Mouse (Mus musculus) limb, embryonic 11.5 days (tissue): ENCODE measurements at regions not wholly inside any gene's neighbourhood (a gene's known extent, or its start where the extent isn't known, plus 50 kb on each side); places are given as distances from the start of the nearest gene placed in this dataset.

Experiments used
- ATAC-seq: fragments of 200-750 bp; cut with Nextera tagmentation; 2 replicates; pipeline ENCODE4 v1.8.0; 2017; ENCODE audit warnings: low read depth; ENCODE audit not compliant: insufficient number of reproducible peaks, low FRiP score, low TSS enrichment
- DNase-seq: peaks from one replicate; pipeline ENCODE4 v3.0.0-alpha.2; 2015; ENCODE audit warnings: low spot score
- H3K27ac ChIP-seq: fragments of 300-500 bp; sonication (generic); replicated peaks from 2 replicates; pipeline ENCODE4 v1.5.1; 2014; ENCODE audit warnings: low read depth, mild to moderate bottlenecking, low read length
- H3K27me3 ChIP-seq: fragments of 300-500 bp; sonication (generic); 2 replicates; pipeline ENCODE4 v1.6.1; 2014; ENCODE audit warnings: mild to moderate bottlenecking, low read length, mixed read lengths; ENCODE audit not compliant: control insufficient read depth, insufficient read depth
- H3K36me3 ChIP-seq: fragments of 300-500 bp; sonication (generic); 2 replicates; pipeline ENCODE4 v1.6.1; 2014; ENCODE audit warnings: mild to moderate bottlenecking, low read length, moderate library complexity, mixed read lengths; ENCODE audit not compliant: control insufficient read depth, insufficient read depth
- H3K4me1 ChIP-seq: fragments of 300-500 bp; sonication (generic); 2 replicates; pipeline ENCODE4 v1.6.1; 2014; ENCODE audit warnings: low read length, mixed read lengths; ENCODE audit not compliant: control insufficient read depth, insufficient read depth
- H3K4me2 ChIP-seq: fragments of 300-500 bp; sonication (generic); 2 replicates; pipeline ENCODE4 v1.6.1; 2014; ENCODE audit warnings: low read depth, mild to moderate bottlenecking, moderate library complexity; ENCODE audit not compliant: severe bottlenecking
- H3K4me3 ChIP-seq: fragments of 300-500 bp; sonication (generic); 2 replicates; pipeline ENCODE4 v1.5.1; 2014; ENCODE audit warnings: low read depth, low read length
- H3K9ac ChIP-seq: fragments of 300-500 bp; sonication (generic); 2 replicates; pipeline ENCODE4 v1.6.1; 2014; ENCODE audit warnings: mild to moderate bottlenecking, low read length
- H3K9me3 ChIP-seq: fragments of 300-500 bp; sonication (generic); 2 replicates; pipeline ENCODE4 v1.6.1; 2016; ENCODE audit warnings: low read length; ENCODE audit not compliant: control insufficient read depth
- WGBS: fragments of 180-500 bp; shearing (Covaris S2); extraction: QIAGEN DNeasy Blood & Tissue Kit; methylation state at CpG from one replicate; pipeline ENCODE4 v1.1.7; 2014; 5-methylcytosine and 5-hydroxymethylcytosine counted together

DNA sequence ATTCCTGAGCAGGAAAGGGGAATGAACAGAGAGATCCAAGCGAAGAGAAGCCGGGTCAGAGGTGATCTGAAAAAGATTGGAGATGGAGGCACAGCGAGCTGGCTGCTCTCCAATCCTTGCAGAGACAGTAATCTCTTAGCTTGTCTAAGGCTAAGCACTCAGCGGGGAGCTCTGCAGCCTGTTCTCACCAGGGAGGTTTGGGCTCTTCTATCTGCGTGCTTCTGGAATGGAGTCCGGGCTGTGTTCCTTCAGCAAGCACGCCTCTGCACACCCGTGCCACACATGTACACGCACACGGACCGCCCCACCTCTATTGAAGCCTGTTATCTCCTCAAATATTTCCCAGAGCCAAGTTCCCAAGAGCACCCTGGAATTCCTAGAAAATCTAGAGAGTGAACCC is 161.3 kb downstream of the Cct6b start:
- Histone ChIP-seq H3K4me2 (no peak overlapping the region), H3K27ac (no peak overlapping the region), H3K4me3 (no peak overlapping the region), H3K36me3 (no peaks in the 10 kb centered on the region), H3K9me3 (no peaks in the 10 kb centered on the region), H3K27me3 (0 out of 2 replicates have a peak, but pooled peaks cover 5% of the 10 kb centered on the region), H3K4me1 (no peaks in the 10 kb centered on the region), H3K9ac (no peak overlapping the region)
- no peak for DNase-seq
- 41% methylated on average over 11 of the region's 11 CpGs for WGBS
- no peak for ATAC-seq

DNA sequence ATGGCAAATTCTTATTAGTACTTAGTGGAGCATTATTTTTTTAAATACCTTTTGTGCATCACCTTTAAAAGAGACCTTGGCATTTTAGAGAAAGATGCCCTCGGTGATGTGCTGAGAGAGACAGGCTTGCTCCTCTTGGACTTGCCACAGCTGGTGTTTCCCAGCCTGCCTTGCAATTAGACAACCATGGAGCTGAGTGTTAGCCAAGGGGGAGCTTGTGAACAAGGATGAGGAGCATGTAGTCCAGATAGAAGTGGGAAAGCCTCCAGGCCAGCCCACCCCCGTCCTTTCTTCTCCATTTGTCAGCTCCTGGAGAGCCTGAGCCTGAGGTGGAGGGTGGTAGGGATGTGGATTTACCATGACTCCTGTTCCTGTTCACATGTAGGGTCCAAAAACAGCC is 161.9 kb downstream of the Cct6b start:
- H3K9ac ChIP-seq, result no peak overlapping the region
- no peaks in the 10 kb centered on the region for H3K4me1 ChIP-seq
- H3K4me2 ChIP-seq, result no peak overlapping the region
- no peaks in the 10 kb centered on the region for H3K36me3 ChIP-seq
- 0 out of 2 replicates have a peak, but pooled peaks cover 5% of the 10 kb centered on the region for H3K27me3 ChIP-seq
- WGBS, result 60% methylated on average over 2 of the region's 2 CpGs
- no peak overlapping the region for H3K4me3 ChIP-seq
- no peak for DNase-seq
- H3K27ac ChIP-seq, result no peak overlapping the region
- no peak for ATAC-seq
- no peaks in the 10 kb centered on the region for H3K9me3 ChIP-seq

DNA sequence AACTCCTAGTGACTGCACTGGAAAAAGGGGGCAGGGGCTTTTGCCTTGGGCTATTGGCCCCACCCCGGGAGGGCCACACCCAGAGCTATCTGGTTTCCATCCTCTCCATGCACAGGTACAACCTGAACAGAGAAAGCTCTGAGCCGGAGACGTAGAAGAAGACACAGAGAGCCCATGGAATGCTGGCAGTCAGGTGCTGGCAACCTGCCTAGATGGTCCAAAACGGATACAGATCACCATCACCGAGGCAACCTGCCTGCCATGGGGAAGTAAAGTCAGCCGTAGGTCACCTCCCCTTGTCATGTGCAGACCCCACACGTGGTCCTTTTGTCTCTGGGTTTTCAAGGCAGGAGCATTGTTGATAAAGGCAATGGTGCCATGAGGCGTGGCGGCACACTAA is 164.0 kb downstream of the Cct6b start:
- Histone ChIP-seq H3K36me3 (no peaks in the 10 kb centered on the region), H3K27ac (no peak overlapping the region), H3K4me2 (no peak overlapping the region), H3K4me1 (no peaks in the 10 kb centered on the region), H3K9ac (no peak overlapping the region), H3K4me3 (no peak overlapping the region), H3K27me3 (0 out of 2 replicates have a peak, but pooled peaks cover 5% of the 10 kb centered on the region), H3K9me3 (no peaks in the 10 kb centered on the region)
- WGBS, result 82% methylated on average over 9 of the region's 9 CpGs
- DNase-seq (no peak), ATAC-seq (no peak)

DNA sequence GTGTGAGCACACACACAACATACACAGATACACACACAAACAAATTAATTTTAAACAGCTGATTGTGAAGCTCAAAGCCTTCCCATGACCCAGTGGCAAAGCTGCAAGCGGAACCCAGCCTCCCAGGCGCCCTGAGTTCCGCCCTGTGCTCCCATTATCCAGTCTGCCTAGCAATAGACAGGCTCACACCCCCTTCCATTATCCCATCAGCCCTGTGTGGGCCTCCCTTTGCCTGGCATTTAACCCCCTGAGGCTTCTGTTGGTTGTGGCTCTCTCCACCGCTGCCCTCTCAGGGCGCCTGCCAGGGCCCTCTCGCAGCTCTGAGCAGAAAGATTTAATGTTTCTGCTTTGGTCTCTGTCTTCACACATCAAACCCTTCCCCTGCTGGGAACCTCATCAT is 166.4 kb downstream of the Cct6b start:
- ATAC-seq (no peak), DNase-seq (no peak)
- Histone ChIP-seq H3K9ac (no peak overlapping the region), H3K4me3 (no peak overlapping the region), H3K27ac (no peak overlapping the region), H3K36me3 (no peaks in the 10 kb centered on the region), H3K4me2 (no peak overlapping the region), H3K4me1 (no peaks in the 10 kb centered on the region), H3K9me3 (no peaks in the 10 kb centered on the region), H3K27me3 (0 out of 2 replicates have a peak, but pooled peaks cover 5% of the 10 kb centered on the region)
- 21% methylated on average over 6 of the region's 6 CpGs for WGBS

DNA sequence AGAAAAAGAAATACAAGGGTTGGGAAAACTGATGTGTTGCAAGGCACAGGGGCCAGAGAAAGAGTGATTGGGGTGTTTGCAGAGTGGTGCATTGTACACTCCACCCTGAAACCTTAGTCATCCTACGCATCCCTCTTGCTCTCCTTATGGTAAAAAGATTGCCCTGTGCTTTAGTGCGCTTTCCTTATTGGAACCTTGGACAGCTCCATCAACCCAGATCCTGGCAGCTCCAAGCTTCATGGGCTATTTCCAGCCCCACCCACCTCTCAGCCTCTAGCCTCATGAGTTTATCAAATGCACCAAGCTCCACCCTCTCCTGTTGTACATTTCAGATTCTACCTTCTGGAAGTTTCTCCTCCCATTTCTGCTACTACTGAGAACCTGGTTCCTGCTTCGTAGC is 167.3 kb downstream of the Cct6b start:
- WGBS, result 57% methylated on average over 3 of the region's 3 CpGs
- Histone ChIP-seq H3K9me3 (no peaks in the 10 kb centered on the region), H3K27me3 (0 out of 2 replicates have a peak, but pooled peaks cover 5% of the 10 kb centered on the region), H3K9ac (no peak overlapping the region), H3K36me3 (no peaks in the 10 kb centered on the region), H3K4me1 (no peaks in the 10 kb centered on the region), H3K4me3 (no peak overlapping the region), H3K4me2 (no peak overlapping the region), H3K27ac (no peak overlapping the region)
- DNase-seq (peak; percentile 47), ATAC-seq (no peak)

DNA sequence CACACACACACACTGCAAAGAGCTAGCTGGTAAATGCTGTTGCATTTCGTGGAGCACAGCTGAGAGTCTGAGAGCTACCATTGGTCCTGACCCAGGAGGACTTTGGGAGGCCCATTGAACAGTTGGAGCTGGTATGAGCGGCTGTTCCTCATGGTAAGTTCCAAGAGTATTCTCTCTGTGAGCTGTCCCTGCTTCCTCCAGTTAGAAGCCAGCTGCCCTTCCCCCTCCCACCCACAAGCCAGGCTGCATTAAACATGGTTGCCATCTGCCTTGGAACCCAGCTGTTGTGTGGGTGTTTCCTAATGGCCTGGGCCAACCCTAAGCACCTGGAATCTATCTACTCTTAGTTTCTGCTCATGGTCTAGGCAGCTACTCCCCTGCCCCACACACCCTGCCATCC is 174.4 kb downstream of the Cct6b start:
- Histone ChIP-seq H3K9ac (no peak overlapping the region), H3K36me3 (no peaks in the 10 kb centered on the region), H3K4me3 (no peak overlapping the region), H3K27me3 (no peaks in the 10 kb centered on the region), H3K9me3 (no peaks in the 10 kb centered on the region; the same call in 1 of the 2 replicates), H3K27ac (no peak overlapping the region), H3K4me2 (no peak overlapping the region), H3K4me1 (no peaks in the 10 kb centered on the region)
- DNase-seq, result no peak
- 76% methylated on average over 2 of the region's 2 CpGs for WGBS
- no peak for ATAC-seq

DNA sequence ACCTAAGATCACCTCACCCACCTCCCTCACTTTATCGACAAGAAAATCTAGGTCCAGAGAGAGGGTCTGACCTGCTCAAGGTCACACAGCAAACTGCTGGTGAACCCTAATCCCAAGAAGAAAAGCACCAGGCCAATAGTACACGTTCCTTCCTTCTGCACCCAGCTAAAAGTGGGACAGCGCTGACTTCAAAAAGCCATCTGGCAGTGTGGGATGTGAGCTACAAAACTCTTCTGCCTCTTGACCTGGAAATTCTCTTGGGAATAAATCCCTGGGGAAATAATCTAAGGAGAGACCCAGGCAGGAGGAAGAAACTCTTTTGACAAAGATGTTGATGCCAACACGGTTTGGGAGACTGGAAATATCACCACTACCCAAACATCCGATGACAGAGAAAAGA is 175.4 kb downstream of the Cct6b start:
- Histone ChIP-seq H3K4me3 (no peak overlapping the region), H3K9me3 (no peaks in the 10 kb centered on the region; the same call in 1 of the 2 replicates), H3K27me3 (no peaks in the 10 kb centered on the region), H3K4me1 (no peaks in the 10 kb centered on the region), H3K4me2 (no peak overlapping the region), H3K36me3 (no peaks in the 10 kb centered on the region), H3K27ac (no peak overlapping the region), H3K9ac (no peak overlapping the region)
- DNase-seq (no peak), ATAC-seq (no peak)
- WGBS, result 86% methylated on average over 5 of the region's 5 CpGs

DNA sequence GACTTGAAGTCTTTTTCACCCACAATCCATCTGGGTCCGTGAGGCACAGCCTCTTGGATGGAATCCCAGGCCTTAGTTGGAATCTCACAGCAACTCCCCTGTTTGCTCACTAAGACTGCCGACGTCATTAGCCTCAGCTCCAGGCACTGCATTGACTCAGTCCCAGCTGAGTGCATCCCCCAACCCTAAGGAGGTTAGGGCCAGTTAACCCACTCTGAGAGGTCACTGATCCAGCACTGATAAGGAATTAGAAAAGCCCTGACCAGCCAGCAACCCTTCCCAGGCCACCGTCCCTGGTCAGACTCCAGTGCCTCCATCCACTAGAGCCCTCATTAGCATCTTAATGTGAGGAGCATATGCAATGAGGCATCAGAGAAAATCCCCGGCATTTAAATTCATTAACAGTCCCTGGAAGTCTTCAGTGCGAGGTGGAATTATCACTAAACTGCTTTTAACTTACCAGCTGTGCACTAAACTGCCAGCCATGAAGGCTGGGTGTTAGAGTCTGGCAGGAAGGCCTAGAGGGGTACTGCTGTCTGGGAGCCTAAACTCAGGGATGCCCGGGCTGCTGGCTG is 184.2 kb downstream of the Cct6b start:
- no peak overlapping the region for H3K27ac ChIP-seq
- DNase-seq, result no peak
- 13% methylated on average over 7 of the region's 7 CpGs for WGBS

DNA sequence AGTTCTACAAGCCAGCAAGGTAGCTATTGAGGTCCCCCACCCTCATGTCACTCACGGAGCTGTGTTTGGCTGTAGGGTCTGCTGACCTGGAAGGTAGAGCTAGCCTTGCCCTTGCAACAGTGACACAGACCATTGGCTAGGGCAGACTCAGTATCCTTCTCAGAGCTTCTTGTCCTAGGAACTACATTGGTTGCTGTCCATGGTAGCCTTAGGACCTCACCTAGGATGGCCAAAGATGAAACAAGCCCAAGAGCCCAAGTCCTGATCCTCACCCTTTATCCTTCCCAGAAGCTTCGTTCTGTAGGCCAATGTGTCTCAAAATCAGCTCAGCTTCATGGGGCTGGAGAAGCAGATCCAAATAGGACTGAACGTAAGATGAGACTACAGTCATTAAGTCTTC is 187.3 kb downstream of the Tmem132e start:
- no peak overlapping the region for H3K27ac ChIP-seq
- no peak overlapping the region for H3K4me2 ChIP-seq
- 61% methylated on average over 3 of the region's 3 CpGs for WGBS
- H3K36me3 ChIP-seq, result no peaks in the 10 kb centered on the region
- no peaks in the 10 kb centered on the region for H3K9me3 ChIP-seq
- DNase-seq, result no peak
- H3K9ac ChIP-seq, result no peak overlapping the region
- no peak for ATAC-seq
- no peaks in the 10 kb centered on the region for H3K4me1 ChIP-seq
- H3K27me3 ChIP-seq, result no peaks in the 10 kb centered on the region
- H3K4me3 ChIP-seq, result no peak overlapping the region

More for the DNA sequence above, 184.2 kb downstream of the Cct6b start:
- no peak for ATAC-seq
- Histone ChIP-seq H3K4me2 (no peak overlapping the region), H3K27me3 (no peaks in the 10 kb centered on the region), H3K4me3 (no peak overlapping the region), H3K36me3 (no peaks in the 10 kb centered on the region), H3K4me1 (no peaks in the 10 kb centered on the region), H3K9ac (no peak overlapping the region), H3K9me3 (no peaks in the 10 kb centered on the region)
